ENCODE assay signal across 8 mouse cellular contexts in the genomic region with DNA sequence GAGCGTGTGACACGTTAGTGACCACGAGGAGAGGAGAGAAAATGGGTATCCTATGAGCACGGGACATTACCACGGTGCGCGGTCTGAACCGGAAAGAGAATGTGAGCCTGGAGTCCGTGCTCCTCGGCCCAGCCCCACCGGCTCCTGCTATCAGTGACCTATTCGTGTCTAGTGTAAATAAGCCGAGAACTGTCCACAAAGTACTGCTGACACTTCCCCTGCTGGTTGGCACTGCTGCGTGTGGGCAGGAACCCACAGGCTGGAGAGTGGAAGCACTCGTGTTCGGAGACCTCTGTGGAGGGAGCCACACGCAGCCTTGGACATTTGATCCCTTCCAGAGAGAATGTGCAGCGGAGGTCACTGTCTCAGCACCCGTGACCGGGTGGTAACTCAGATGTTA. TPM values are rescaled to one million over a fixed set of nuclear protein-coding genes. Genes with fewer than 3 reads are reported as not detected.
DNase-seq lines count a peak whose midpoint lies in the region; ATAC-seq lines count a peak whose summit lies in the region.

A gene (plus strand): TSS at position 390 of the 400 bp plus-strand sequence.

- no peak within 1 kb of the TSS for H3K9ac ChIP-seq in embryonic facial prominence, embryonic 15.5 days
- H3K9ac ChIP-seq in limb, embryonic 15.5 days = no peak within 1 kb of the TSS

- no peak for ATAC-seq in erythroblast, adult 5-6 weeks (replicated peaks; ENCODE audit: low FRiP score, poor library complexity, severe bottlenecking)
- ATAC-seq in embryonic facial prominence, embryonic 15.5 days (ENCODE audit: insufficient number of reproducible peaks, low FRiP score, low TSS enrichment, low read depth) = no peak
- ATAC-seq in limb, embryonic 15.5 days (ENCODE audit: insufficient number of reproducible peaks, low FRiP score, low TSS enrichment, low read depth) = no peak
- no peak for ATAC-seq in cerebellum, adult (ENCODE audit: insufficient number of reproducible peaks, low FRiP score, low TSS enrichment)

- H3K9me3 ChIP-seq in erythroblast, embryonic 14.5 days (ENCODE audit: control insufficient read depth, low read length) = peaks cover 2% of the 10 kb centered on the region; the same call in 1 of the 2 replicates
- no peaks in the 10 kb centered on the region for H3K9me3 ChIP-seq in embryonic facial prominence, embryonic 15.5 days (replicated peaks)
- H3K9me3 ChIP-seq in limb, embryonic 15.5 days = no peaks in the 10 kb centered on the region

- no peaks in the 10 kb centered on the region for H3K4me1 ChIP-seq in erythroblast, embryonic 14.5 days (ENCODE audit: control insufficient read depth)
- H3K4me1 ChIP-seq in embryonic facial prominence, embryonic 15.5 days = no peaks in the 10 kb centered on the region
- H3K4me1 ChIP-seq in limb, embryonic 15.5 days = no peaks in the 10 kb centered on the region

- 76% methylated on average over 20 of the region's 20 CpGs for WGBS in embryonic facial prominence, embryonic 15.5 days
- WGBS in limb, embryonic 15.5 days = 76% methylated on average over 20 of the region's 20 CpGs

- H3K36me3 ChIP-seq in erythroblast, embryonic 14.5 days (ENCODE audit: control insufficient read depth) = no peaks in the 10 kb centered on the region
- H3K36me3 ChIP-seq in embryonic facial prominence, embryonic 15.5 days = no peaks in the 10 kb centered on the region
- H3K36me3 ChIP-seq in limb, embryonic 15.5 days = no peaks in the 10 kb centered on the region

- no peak within 1 kb of the TSS for H3K27ac ChIP-seq in embryonic facial prominence, embryonic 15.5 days (replicated peaks)
- no peak within 1 kb of the TSS for H3K27ac ChIP-seq in limb, embryonic 15.5 days

- H3K4me3 ChIP-seq in erythroblast, embryonic 14.5 days (replicated peaks) = peak within 1 kb of the TSS; percentile 29
- H3K4me3 ChIP-seq in embryonic facial prominence, embryonic 15.5 days (replicated peaks) = no peak within 1 kb of the TSS
- H3K4me3 ChIP-seq in limb, embryonic 15.5 days = no peak within 1 kb of the TSS

- no peaks in the 10 kb centered on the region for H3K27me3 ChIP-seq in erythroblast, embryonic 14.5 days (ENCODE audit: control insufficient read depth)
- H3K27me3 ChIP-seq in embryonic facial prominence, embryonic 15.5 days = no peaks in the 10 kb centered on the region
- H3K27me3 ChIP-seq in limb, embryonic 15.5 days = no peaks in the 10 kb centered on the region

- DNase-seq in heart, postnatal 4 days = no peak
- no peak for DNase-seq in cerebellum, postnatal 36 days
- DNase-seq in adipocyte (ENCODE audit: low spot score) = no peak

- H3K4me2 ChIP-seq in embryonic facial prominence, embryonic 15.5 days (replicated peaks) = no peak within 1 kb of the TSS
- no peak within 1 kb of the TSS for H3K4me2 ChIP-seq in limb, embryonic 15.5 days

RNA-seq across cellular contexts. Expression of the gene that starts here (rescaled TPM):
- 0.03 TPM in 2 replicates for polyA plus RNA-seq in erythroblast, embryonic 14.5 days (2012)
- total RNA-seq in erythroblast, adult 5-6 weeks (2015; ENCODE audit: low replicate concordance) = 1.5 TPM in 1 of 2 replicates, not detected in the other
- total RNA-seq in erythroblast, adult 5-6 weeks (2017; ENCODE audit: low replicate concordance) = 0.98 and 1.4 TPM in 2 replicates
- polyA plus RNA-seq in embryonic facial prominence, embryonic 15.5 days (2015; fragmentation: Nextera tagmentation; extraction: Ambion mirVana) = 28.4 and 33.1 TPM in 2 replicates
- 10 to 100 TPM; 46.7 to 59.7 TPM for total RNA-seq in heart, postnatal 4 days (2021)
- 27.0 and 31.6 TPM in 2 replicates for polyA plus RNA-seq in limb, embryonic 15.5 days (2015; fragmentation: Nextera tagmentation; extraction: Ambion mirVana)

Comparison
In these comparisons a context has a peak if more than half of its experiments do, and no peak if none do; other contexts are left out.
1. RNA of the gene that starts here (total RNA-seq): 46.7 to 59.7 TPM in heart, postnatal 4 days; 0.98 to 1.5 TPM in erythroblast, adult 5-6 weeks; every median in the first group is over 10 times any median in the second.
2. RNA of the gene that starts here (polyA plus RNA-seq): 28.4 to 33.1 TPM in embryonic facial prominence, embryonic 15.5 days and 27.0 to 31.6 TPM in limb, embryonic 15.5 days; 0.03 TPM in erythroblast, embryonic 14.5 days; every median in the first group is over 10 times any median in the second.